Mouse (Mus musculus) liver, adult 2 months (tissue): ENCODE measurements around the gene Arhgef25.

Source experiments
- CTCF ChIP-seq: fragments of 200-500 bp; IDR thresholded peaks from 2 replicates; pipeline ENCODE4 v1.5.1; 2011; ENCODE audit warnings: low read depth, low read length, control low read depth
- POLR2A ChIP-seq: fragments of 200-500 bp; IDR thresholded peaks from 2 replicates; pipeline ENCODE4 v1.6.1; 2011; ENCODE audit warnings: low read length, control low read depth; ENCODE audit not compliant: insufficient read depth; ENCODE audit errors: extremely low read depth

DNA sequence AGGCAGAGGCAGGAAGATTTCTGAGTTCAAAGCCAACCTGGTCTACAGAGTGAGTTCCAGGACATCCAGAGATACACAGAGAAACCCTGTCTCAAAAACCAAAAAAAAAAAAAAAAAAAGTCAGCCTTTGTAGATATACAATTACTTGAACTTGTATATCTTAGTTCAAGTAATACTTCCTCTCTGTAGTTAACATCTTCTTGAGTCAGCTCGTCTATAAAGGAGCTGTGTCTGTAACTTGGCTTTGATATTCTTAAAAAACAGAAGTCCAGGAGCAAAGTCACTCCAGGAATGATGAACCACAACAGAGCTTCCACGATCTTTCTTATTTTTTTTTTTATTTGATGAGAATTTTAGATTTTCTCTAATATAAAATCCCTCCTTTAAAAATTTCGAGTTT is 29.2 kb downstream of the Arhgef25 start:
- TF ChIP-seq CTCF (no peak), POLR2A (no peak)
